Mouse (Mus musculus) midbrain, embryonic 10.5 days (tissue): ENCODE data around the gene BC117090. TPM values are rescaled to one million over a fixed set of nuclear protein-coding genes. Genes with fewer than 3 reads are reported as not detected.
"Not testable (repeated sequence)": the region's sequence is repeated elsewhere in the genome, so short reads cannot be mapped to it uniquely, and the experiment has no call there.

Experiments
- DNase-seq: peaks from one replicate; pipeline ENCODE4 v3.0.0-alpha.2; 2017; ENCODE audit warnings: low spot score
- H3K27ac ChIP-seq: fragments of 300-500 bp; sonication (generic); replicated peaks from 2 replicates; pipeline ENCODE4 v1.5.1; 2016; ENCODE audit warnings: mild to moderate bottlenecking
- H3K27me3 ChIP-seq: fragments of 300-500 bp; sonication (generic); 2 replicates; pipeline ENCODE4 v1.6.1; 2016; ENCODE audit warnings: low read depth, mild to moderate bottlenecking; ENCODE audit not compliant: poor library complexity, severe bottlenecking
- H3K36me3 ChIP-seq: fragments of 300-500 bp; sonication (generic); 2 replicates; pipeline ENCODE4 v1.6.1; 2016; ENCODE audit warnings: mild to moderate bottlenecking, moderate library complexity
- H3K4me1 ChIP-seq: fragments of 300-500 bp; sonication (generic); 2 replicates; pipeline ENCODE4 v1.6.1; 2016
- H3K4me3 ChIP-seq: fragments of 300-500 bp; sonication (generic); 2 replicates; pipeline ENCODE4 v1.5.1; 2016; ENCODE audit warnings: mild to moderate bottlenecking, moderate library complexity
- H3K9me3 ChIP-seq: fragments of 300-500 bp; sonication (generic); replicated peaks from 2 replicates; pipeline ENCODE4 v1.6.1; 2016; ENCODE audit warnings: mild to moderate bottlenecking
- WGBS: fragments of 180-500 bp; shearing (Covaris S2); methylation state at CpG from one replicate; pipeline ENCODE4 v1.1.7; 2016; 5-methylcytosine and 5-hydroxymethylcytosine counted together
- polyA plus RNA-seq: library from polyadenylated mRNA; unstranded; fragments of >200 nt; fragmentation: Nextera tagmentation; extraction: Ambion mirVana; gene quantifications from 2 replicates; pipeline ENCODE4 v1.2.1, GENCODE M21; 2016

Gene BC117090
- polyA plus RNA-seq = not detected in 2 replicates

DNA sequence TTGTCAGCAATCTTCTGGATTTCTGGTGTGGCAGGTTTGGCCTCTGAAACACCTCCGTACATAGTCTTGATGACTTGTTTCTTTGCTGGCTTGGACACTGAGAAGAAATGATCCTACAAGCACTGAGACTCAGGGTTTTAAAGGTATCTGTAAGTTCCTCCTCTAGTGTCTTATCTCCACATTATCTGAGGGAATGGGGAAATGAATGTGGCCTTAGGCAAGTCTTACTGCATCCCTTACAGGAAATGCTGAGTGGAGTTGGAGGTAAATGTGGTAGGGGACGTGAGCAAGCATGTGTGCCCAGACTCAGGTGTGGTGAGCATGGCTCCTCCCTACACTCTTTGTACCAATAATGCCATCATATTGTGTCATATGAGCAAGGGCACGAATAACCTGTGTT, at the start of gene BC117090:
BC117090 (minus strand) TSS at position 101 of the 400 bp plus-strand sequence.
- Histone ChIP-seq H3K36me3 (no peaks in the 10 kb centered on the region), H3K27me3 (no peaks in the 10 kb centered on the region), H3K4me3 (no peak within 1 kb of the TSS), H3K9me3 (no peaks in the 10 kb centered on the region), H3K27ac (no peak within 1 kb of the TSS), H3K4me1 (no peaks in the 10 kb centered on the region)
- no peak for DNase-seq
- 82% methylated on average over 3 of the region's 3 CpGs for WGBS

- not testable (repeated sequence) for H3K4me1 ChIP-seq, H3K36me3 ChIP-seq, H3K27me3 ChIP-seq, H3K4me3 ChIP-seq, H3K9me3 ChIP-seq, H3K27ac ChIP-seq, DNase-seq
- 85% methylated on average over 3 of the region's 3 CpGs for WGBS
Observed at GRCm38 (mm10) chr16:36367648-36368047, 33.5 kb upstream of the BC117090 start, which contains the start of gene BC100530. BC100530 (minus strand) TSS chr16:36367748.

DNA sequence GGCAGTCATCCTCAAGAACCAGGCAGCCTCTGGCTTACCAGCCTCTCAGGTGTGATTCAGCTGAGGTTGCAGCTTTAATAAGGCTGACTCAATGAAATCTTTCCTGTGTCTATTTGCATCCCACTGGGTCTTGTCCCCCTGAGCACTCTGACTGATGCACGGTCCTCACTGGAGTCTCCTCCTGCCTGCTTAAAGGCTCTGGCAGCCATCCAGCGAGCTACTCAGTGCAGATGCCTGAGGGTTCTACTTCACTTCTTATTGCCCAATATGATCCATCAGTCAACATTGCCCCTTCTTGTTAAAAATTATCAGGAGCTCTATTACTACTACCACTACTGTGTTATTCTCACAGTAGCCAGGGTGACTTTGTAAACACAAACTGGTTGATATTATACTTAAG, 3.0 kb upstream of the BC117090 start:
- no peaks in the 10 kb centered on the region for H3K27me3 ChIP-seq
- 86% methylated on average over 2 of the region's 2 CpGs for WGBS
- H3K27ac ChIP-seq = no peak overlapping the region
- H3K4me3 ChIP-seq = no peak overlapping the region
- no peak for DNase-seq
- no peaks in the 10 kb centered on the region for H3K36me3 ChIP-seq
- H3K4me1 ChIP-seq = no peaks in the 10 kb centered on the region
- H3K9me3 ChIP-seq = no peaks in the 10 kb centered on the region

DNA sequence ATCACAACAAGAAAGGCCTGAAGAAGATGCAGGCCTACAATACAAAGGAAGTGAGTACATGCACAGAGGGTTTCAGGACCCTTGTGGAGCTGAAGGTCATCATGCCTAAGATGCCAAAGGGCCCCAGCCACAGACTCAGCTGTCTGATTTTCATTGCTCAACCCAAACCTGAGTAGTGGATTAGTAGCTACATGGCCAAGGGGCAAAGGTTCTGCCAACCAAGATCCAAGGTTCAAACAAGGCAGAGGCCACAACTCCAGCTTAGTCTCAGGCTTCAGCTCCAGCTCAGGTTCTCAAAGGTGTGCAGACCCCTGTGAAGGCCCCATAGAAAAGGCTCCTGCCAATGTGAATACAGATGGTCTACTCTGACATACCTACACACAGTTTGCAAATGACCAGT, 14.8 kb downstream of the BC117090 start:
- Histone ChIP-seq H3K4me1 (no peaks in the 10 kb centered on the region), H3K27me3 (no peaks in the 10 kb centered on the region), H3K9me3 (no peaks in the 10 kb centered on the region), H3K4me3 (no peak overlapping the region), H3K27ac (no peak overlapping the region), H3K36me3 (no peaks in the 10 kb centered on the region)
- DNase-seq = no peak

GRCm38 (mm10) chr16:36316111-36316510, 18.0 kb downstream of the BC117090 start:
- H3K9me3 ChIP-seq, DNase-seq, H3K27ac ChIP-seq, H3K27me3 ChIP-seq, H3K36me3 ChIP-seq, H3K4me3 ChIP-seq, H3K4me1 ChIP-seq: not testable (repeated sequence)
- 86% methylated on average over 6 of the region's 6 CpGs for WGBS

DNA sequence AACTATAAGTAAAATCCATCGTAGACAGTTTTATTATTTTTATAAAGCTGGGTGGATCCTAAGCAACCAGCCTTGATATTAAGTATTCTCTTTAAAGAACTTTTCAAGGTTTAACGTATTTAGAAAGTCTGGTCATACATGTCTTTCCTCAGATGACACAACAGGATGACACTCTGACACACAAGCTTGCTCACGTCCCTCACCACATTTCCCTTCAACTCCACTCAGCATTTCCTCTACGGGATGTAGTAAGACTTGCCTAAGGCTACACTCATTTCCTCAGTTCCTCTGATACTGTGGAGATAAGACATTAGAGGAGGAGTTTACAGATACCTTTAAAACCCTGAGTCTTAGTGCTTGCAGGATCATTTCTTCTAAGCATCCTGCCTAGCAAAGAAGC, 26.5 kb downstream of the BC117090 start:
- Histone ChIP-seq H3K27me3 (no peaks in the 10 kb centered on the region), H3K9me3 (no peaks in the 10 kb centered on the region), H3K4me3 (no peak overlapping the region), H3K36me3 (no peaks in the 10 kb centered on the region), H3K4me1 (no peaks in the 10 kb centered on the region), H3K27ac (no peak overlapping the region)
- 87% methylated on average over 4 of the region's 4 CpGs for WGBS
- DNase-seq = no peak

DNA sequence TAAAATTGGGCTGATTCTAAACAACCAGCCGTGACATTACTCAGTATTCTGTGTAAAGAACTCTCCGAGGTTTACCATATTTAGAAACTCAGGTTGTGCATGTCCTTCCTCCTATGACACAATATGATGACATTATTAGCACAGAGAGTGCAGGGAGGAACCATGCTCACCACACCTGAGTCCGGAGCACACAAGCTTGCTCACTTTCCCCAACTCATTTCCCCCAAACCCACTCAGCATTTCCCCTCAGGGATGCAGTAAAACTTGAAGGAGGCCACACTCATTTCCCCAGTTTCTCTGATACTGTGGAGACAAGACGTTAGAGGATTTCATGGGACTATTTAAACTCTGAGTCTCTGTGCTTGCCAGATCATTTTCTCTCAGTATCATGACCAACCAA, 45.0 kb downstream of the BC117090 start:
- no peaks in the 10 kb centered on the region for H3K36me3 ChIP-seq
- no peak overlapping the region for H3K27ac ChIP-seq
- WGBS = 89% methylated on average over 4 of the region's 4 CpGs
- no peak overlapping the region for H3K4me3 ChIP-seq
- H3K9me3 ChIP-seq = no peaks in the 10 kb centered on the region
- no peaks in the 10 kb centered on the region for H3K4me1 ChIP-seq
- DNase-seq = no peak
- H3K27me3 ChIP-seq = no peaks in the 10 kb centered on the region

- not testable (repeated sequence) for H3K27ac ChIP-seq, H3K4me3 ChIP-seq, H3K4me1 ChIP-seq, H3K36me3 ChIP-seq, H3K9me3 ChIP-seq, H3K27me3 ChIP-seq, DNase-seq
- 83% methylated on average over 4 of the region's 4 CpGs for WGBS
Observed at GRCm38 (mm10) chr16:36276796-36277195, 57.3 kb downstream of the BC117090 start, which contains the start of gene Stfa1. Stfa1 (plus strand) TSS chr16:36276951.

Other genes with a start within 250 kb of the BC117090 start
- gene Csta1, start 203.1 kb downstream of the BC117090 start, polyA plus RNA-seq = 0.10 TPM in 1 of 2 replicates, not detected in the other
- not detected in 2 replicates for gene Stfa2l1, start 177.5 kb downstream of the BC117090 start, polyA plus RNA-seq
- not detected in 2 replicates for gene Gm5483, start 150.1 kb downstream of the BC117090 start, polyA plus RNA-seq
- not detected in 2 replicates for gene Gm5416, start 123.9 kb downstream of the BC117090 start, polyA plus RNA-seq
- not detected in 2 replicates for gene 2010005H15Rik, start 112.9 kb downstream of the BC117090 start, polyA plus RNA-seq
- 0.32 and 0.86 TPM in 2 replicates for gene Stfa1, start 57.4 kb downstream of the BC117090 start, polyA plus RNA-seq
- gene BC100530, start 33.4 kb upstream of the BC117090 start, polyA plus RNA-seq = 0.30 TPM in 1 of 2 replicates, not detected in the other
- gene Stfa2, start 74.1 kb upstream of the BC117090 start, polyA plus RNA-seq = not detected in 2 replicates
- gene Stfa3, start 121.1 kb upstream of the BC117090 start, polyA plus RNA-seq = not detected in 2 replicates
- gene Casr, start 227.8 kb upstream of the BC117090 start, polyA plus RNA-seq = 0.09 and 0.16 TPM in 2 replicates